Mouse (Mus musculus) testis, adult 2 months (tissue): Measurements from ENCODE around the gene Rbpms2.

Source experiments
- CTCF ChIP-seq: fragments of 200-500 bp; IDR thresholded peaks from 2 replicates; pipeline ENCODE4 v1.5.1; 2012; ENCODE audit warnings: low read depth, mild to moderate bottlenecking, inconsistent platforms, low read length, moderate library complexity; ENCODE audit not compliant: control insufficient read depth, insufficient read depth, insufficient replicate concordance
- POLR2A ChIP-seq: fragments of 200-500 bp; IDR thresholded peaks from 2 replicates; pipeline ENCODE4 v1.6.1; 2012; ENCODE audit warnings: low read depth, mild to moderate bottlenecking, inconsistent platforms, low read length, moderate library complexity; ENCODE audit not compliant: control insufficient read depth

DNA sequence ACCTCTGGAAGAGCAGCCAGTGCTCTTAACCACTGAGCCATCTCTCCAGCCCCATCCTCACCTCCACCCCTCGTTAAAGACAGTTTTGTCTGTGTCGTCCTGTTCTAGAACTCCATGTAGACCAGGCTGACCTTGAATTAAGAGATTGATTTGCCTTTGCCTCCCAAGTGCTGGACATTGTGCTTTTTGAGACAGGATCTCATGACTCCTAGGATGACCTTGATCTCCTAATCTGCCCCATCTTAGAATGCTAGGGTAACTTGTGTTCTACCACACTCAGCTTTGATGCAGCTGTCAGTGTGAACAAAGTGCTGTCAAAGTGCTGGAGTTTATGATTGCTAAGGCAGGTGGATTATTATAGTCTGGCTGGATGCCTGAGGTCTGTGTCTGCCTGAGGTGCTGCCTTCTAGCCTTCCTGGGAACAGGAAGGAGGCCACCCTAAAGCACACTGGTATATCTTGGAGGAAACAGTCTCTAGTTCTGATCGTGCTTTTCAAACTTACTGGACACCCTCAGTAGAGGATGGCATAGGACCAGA lies 25.3 kb downstream of the Rbpms2 start:
- TF ChIP-seq CTCF: no peak
- no peak for TF ChIP-seq POLR2A
